Mouse (Mus musculus) heart, adult 2 months (tissue): Measurements from ENCODE around the gene Psma1. TPM values are rescaled to one million over a fixed set of nuclear protein-coding genes. Genes with fewer than 3 reads are reported as not detected.

Source experiments
- DNase-seq, 2 experiments: peaks; one replicate each; pipeline ENCODE4 v3.0.0; 2021
- H3K27ac ChIP-seq: fragments of 200-600 bp; 2 replicates; pipeline ENCODE4 v1.8.1; 2022
- H3K27me3 ChIP-seq: fragments of 200-500 bp; 2 replicates; pipeline ENCODE4 v1.6.1; 2012; ENCODE audit warnings: mild to moderate bottlenecking, low read length, inconsistent platforms, mixed read lengths; ENCODE audit not compliant: control insufficient read depth, insufficient read depth
- H3K36me3 ChIP-seq: fragments of 200-500 bp; 2 replicates; pipeline ENCODE4 v1.6.1; 2012; ENCODE audit warnings: low read length, inconsistent platforms; ENCODE audit not compliant: control insufficient read depth, insufficient read depth
- H3K4me1 ChIP-seq: fragments of 200-500 bp; 2 replicates; pipeline ENCODE4 v1.6.1; 2011; ENCODE audit warnings: low read length; ENCODE audit not compliant: control insufficient read depth, insufficient read depth
- H3K4me3 ChIP-seq: fragments of 200-600 bp; 2 replicates; pipeline ENCODE4 v1.8.1; 2022
- H3K79me2 ChIP-seq: fragments of 200-500 bp; replicated peaks from 2 replicates; pipeline ENCODE4 v1.6.1; 2012; ENCODE audit warnings: mild to moderate bottlenecking, inconsistent platforms, low read length, moderate library complexity, mixed read lengths; ENCODE audit not compliant: control insufficient read depth, insufficient read depth
- H3K9ac ChIP-seq: fragments of 200-500 bp; 2 replicates; pipeline ENCODE4 v1.6.1; 2012; ENCODE audit warnings: low read depth, mild to moderate bottlenecking, control low read depth, inconsistent platforms, low read length, mixed read lengths
- CTCF ChIP-seq: fragments of 200-600 bp; IDR thresholded peaks from 2 replicates; pipeline ENCODE4 v1.8.1; 2022; ENCODE audit warnings: antibody characterized with exemption, mild to moderate bottlenecking, moderate library complexity
- EP300 ChIP-seq: fragments of 200-500 bp; IDR thresholded peaks from 2 replicates; pipeline ENCODE4 v1.6.1; 2011; ENCODE audit warnings: low read depth, low read length, control low read depth; ENCODE audit not compliant: insufficient read depth
- POLR2A ChIP-seq: fragments of 200-500 bp; IDR thresholded peaks from 2 replicates; pipeline ENCODE4 v1.6.1; 2011; ENCODE audit warnings: mild to moderate bottlenecking, low read depth, low read length, control low read depth; ENCODE audit not compliant: insufficient read depth
- WGBS: fragments of 180-500 bp; shearing (Covaris S2); methylation state at CpG from one replicate; pipeline ENCODE4 v1.1.7; 2018; 5-methylcytosine and 5-hydroxymethylcytosine counted together
- intact Hi-C: fragments of 180-260 bp; cut with DNase I; formaldehyde crosslinking; loops from one replicate; pipeline ENCODE4 v1.15.1; 2025
- polyA plus RNA-seq: library from polyadenylated mRNA; depleted of rRNA; stranded (reverse); fragments of >200 nt; gene quantifications from 2 replicates; pipeline ENCODE4 v1.2.3, GENCODE M21; 2012; rRNA removed
- total RNA-seq, 2 experiments: library from RNA; stranded (reverse); gene quantifications; 2 replicates each; pipeline ENCODE4 v1.2.3; 2021

Psma1 gene
- total and polyA plus RNA-seq, 3 experiments: 116 to 142 (median 132) TPM

DNA sequence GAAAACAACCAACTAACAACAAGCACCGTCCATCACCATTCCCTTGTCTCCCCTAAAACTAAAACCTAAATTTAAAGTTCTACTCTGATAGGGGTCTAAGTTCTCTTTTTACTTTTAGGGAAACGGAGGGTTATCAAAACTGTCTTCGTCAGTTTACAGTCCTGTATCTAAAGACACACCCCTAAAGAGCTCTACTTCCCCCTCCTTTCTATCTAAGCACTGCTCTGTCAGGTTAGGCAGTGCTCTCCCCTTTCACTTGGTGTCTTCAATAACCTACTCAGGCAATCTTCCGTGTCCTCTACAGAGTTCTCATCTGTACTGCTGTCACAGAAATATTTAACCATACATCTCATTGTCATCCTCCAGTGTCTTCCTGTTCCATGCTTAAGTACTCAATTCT, 55.5 kb downstream of the Psma1 start:
- Histone ChIP-seq H3K4me1 (no peaks in the 10 kb centered on the region), H3K9ac (no peak overlapping the region), H3K4me3 (no peak overlapping the region), H3K27ac (no peak overlapping the region), H3K79me2 (no peaks in the 10 kb centered on the region), H3K27me3 (no peaks in the 10 kb centered on the region), H3K36me3 (peaks cover 5% of the 10 kb centered on the region)
- no peak for DNase-seq
- 85% methylated on average over 4 of the region's 4 CpGs for WGBS
- no peak for TF ChIP-seq POLR2A
- no peak for TF ChIP-seq EP300
- no peak for TF ChIP-seq CTCF
- intact Hi-C loops: no loop called here

DNA sequence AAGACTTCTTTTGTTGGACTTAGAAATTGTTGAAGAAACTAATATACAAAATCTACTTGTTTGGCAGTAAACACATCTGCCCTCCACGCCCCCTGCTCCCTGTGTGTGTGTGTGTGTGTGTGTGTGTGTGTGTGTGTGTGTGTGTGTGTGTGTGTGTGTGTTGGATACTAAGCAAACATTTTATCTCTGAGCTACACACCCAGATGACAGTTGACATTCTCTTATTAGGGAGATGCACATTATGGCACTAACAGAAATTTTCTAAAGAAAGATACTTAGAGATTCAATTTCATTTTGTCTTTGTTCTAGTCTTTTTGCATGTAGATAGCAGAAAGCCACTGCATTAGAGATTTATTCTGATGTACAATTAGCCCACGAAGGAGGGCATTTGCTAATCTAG, 59.0 kb downstream of the Psma1 start:
- no peak overlapping the region for H3K9ac ChIP-seq
- H3K4me3 ChIP-seq: no peak overlapping the region
- H3K27me3 ChIP-seq: no peaks in the 10 kb centered on the region
- DNase-seq: no peak
- H3K4me1 ChIP-seq: no peaks in the 10 kb centered on the region
- H3K27ac ChIP-seq: no peak overlapping the region
- H3K36me3 ChIP-seq: peaks cover 3% of the 10 kb centered on the region
- no peak for TF ChIP-seq POLR2A
- no peak for TF ChIP-seq EP300
- no peak for TF ChIP-seq CTCF
- H3K79me2 ChIP-seq: no peaks in the 10 kb centered on the region
- intact Hi-C loops: loop anchor here (10.0 kb wide), 1 partner anchor 452 kb away; the partner anchor contains the start of gene Spon1
- WGBS: 93% methylated on average over 2 of the region's 2 CpGs

Other genes starting within 250 kb of the Psma1 start
- gene Rras2, start 158.3 kb downstream of the Psma1 start, total RNA-seq: 10 to 100 TPM; 48.5 to 52.0 TPM
- 17.5 and 29.8 TPM in 2 replicates for gene Rras2, start 158.3 kb downstream of the Psma1 start, polyA plus RNA-seq
- gene Copb1, start 21.4 kb downstream of the Psma1 start, total RNA-seq: 10 to 100 TPM; 40.1 to 40.5 TPM
- gene Copb1, start 21.4 kb downstream of the Psma1 start, polyA plus RNA-seq: 16.5 and 32.3 TPM in 2 replicates
- gene Pde3b, start 139.2 kb upstream of the Psma1 start, total RNA-seq: 1 to 10 TPM; 3.8 to 4.8 TPM
- gene Pde3b, start 139.2 kb upstream of the Psma1 start, polyA plus RNA-seq: 4.9 and 5.2 TPM in 2 replicates